ENCODE assay signal across 13 mouse cellular contexts in genomic region chr1:175716832-175717231, GRCm38 (mm10). TPM values are rescaled to one million over a fixed set of nuclear protein-coding genes. Genes with fewer than 3 reads are reported as not detected.
DNase-seq lines count a peak whose midpoint lies in the region.
"Had no signal": no experiment of that assay in that cellular context is flagged by ENCODE, and none has a peak within 500 bp of the region (broad histone marks: within the 10 kb centered on the region; RNA-seq: fewer than 3 reads in every experiment).

No protein-coding gene starts in this region.

- peak; percentile 54 for DNase-seq in adrenal gland, adult 8-10 months
- no peak for DNase-seq in adrenal gland, postnatal 25 days
- peak; percentile 27 for DNase-seq in adrenal gland, postnatal 14 days
- peak; percentile 5 to 43 for DNase-seq in adrenal gland, postnatal 36 days
- no peak for DNase-seq in cerebellum, postnatal 10 days
- DNase-seq: cerebellum, adult 11 months; cerebellum, adult 18-20 months; cerebellum, adult 8-10 months; cerebellum, adult 9-11 months; cerebellum, postnatal 25 days; forebrain, postnatal 0 days had no signal

RNA-seq across cellular contexts. Expression of gene Wdr64, which starts 18.4 kb away (rescaled TPM):
- total RNA-seq in adrenal gland, adult 8-10 months (2022) = not detected
- total RNA-seq in adrenal gland, postnatal 25 days (2021) = not detected in 2 replicates
- total RNA-seq in adrenal gland, postnatal 14 days (2021) = not detected in 2 replicates
- total RNA-seq in adrenal gland, postnatal 36 days (2021) = not detected
- total RNA-seq: forebrain, postnatal 0 days; gastrocnemius, adult 18-20 months; MEL had no signal

RNA-seq across cellular contexts. Expression of gene Chml, which starts 24.1 kb away (rescaled TPM):
- total RNA-seq in adrenal gland, adult 8-10 months (2022) = 10 to 100 TPM in 1 of 4 experiments, 1 to 10 TPM in 3; 8.1 to 10.6 (median 9.5) TPM
- total RNA-seq in adrenal gland, postnatal 25 days (2021) = 9.1 and 10.3 TPM in 2 replicates
- total RNA-seq in adrenal gland, postnatal 14 days (2021) = 6.6 and 7.2 TPM in 2 replicates
- 10 to 100 TPM in 1 of 2 experiments, 1 to 10 TPM in 1; 9.6 to 10.4 TPM for total RNA-seq in adrenal gland, postnatal 36 days (2021)

RNA-seq across cellular contexts. Expression of gene Opn3, which starts 24.3 kb away (rescaled TPM):
- 10 to 100 TPM in 2 of 4 experiments, 1 to 10 TPM in 2; 7.7 to 16.8 (median 11.3) TPM for total RNA-seq in adrenal gland, adult 8-10 months (2022)
- 7.2 and 10.4 TPM in 2 replicates for total RNA-seq in adrenal gland, postnatal 25 days (2021)
- total RNA-seq in adrenal gland, postnatal 14 days (2021) = 5.3 and 5.9 TPM in 2 replicates
- 10 to 100 TPM; 10.1 to 15.5 TPM for total RNA-seq in adrenal gland, postnatal 36 days (2021)

Comparison
In these comparisons a context has a peak if more than half of its experiments do, and no peak if none do; other contexts are left out.
1. DNase-seq: peak in adrenal gland, adult 8-10 months (single experiment), adrenal gland, postnatal 14 days (single experiment) and adrenal gland, postnatal 36 days (2 of 2); none in adrenal gland, postnatal 25 days (single experiment) and cerebellum, postnatal 10 days (0 of 2).